Mouse (Mus musculus): ENCODE measurements around the gene Zfp804b.
"Not testable (repeated sequence)": the region's sequence is repeated elsewhere in the genome, so short reads cannot be mapped to it uniquely, and the experiment has no call there.

Gene Zfp804b

DNA sequence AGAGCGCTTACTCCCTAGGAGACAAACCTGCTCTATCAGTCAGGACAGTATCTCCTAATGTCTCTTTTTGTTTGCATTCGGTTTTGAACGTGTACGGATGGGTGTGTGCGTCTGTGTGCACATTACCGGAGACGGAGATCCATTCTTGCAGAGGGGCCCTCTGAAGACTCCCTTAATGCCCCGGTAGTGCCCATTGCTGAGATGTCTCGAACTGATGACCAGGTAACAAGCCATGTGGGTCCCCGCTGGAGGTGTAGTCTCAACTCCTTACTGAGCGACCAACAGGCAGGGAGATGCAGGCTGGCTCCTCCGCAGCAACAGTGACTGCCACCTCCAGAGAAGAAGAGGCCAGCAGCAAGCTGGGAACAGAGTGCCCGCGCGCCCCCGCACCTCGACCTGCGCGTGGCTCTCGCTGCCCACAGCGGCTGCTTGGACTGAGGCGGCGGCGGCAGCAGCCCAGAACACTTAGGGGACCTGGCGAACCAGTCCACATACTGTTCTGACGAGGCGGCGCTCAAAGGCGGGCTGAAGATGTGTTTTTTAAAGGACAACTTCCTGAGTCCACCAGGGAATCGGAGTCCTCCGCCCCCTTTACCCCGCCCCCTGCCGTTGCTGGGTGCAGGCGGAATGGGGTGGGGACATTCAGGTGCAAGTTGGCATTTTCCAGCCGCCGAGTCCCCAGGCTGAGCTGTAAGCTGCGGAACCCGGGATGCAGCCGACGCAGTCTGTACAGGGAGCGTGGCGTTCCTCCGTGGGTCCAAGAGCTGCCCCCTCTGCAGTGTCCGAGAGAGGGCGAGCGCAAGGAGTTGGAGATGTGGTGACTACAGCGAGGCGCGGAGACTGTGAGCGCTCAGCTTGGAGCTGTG is at the start of gene Zfp804b:
TSS of gene Zfp804b (minus strand) at position 612 of the 866 bp plus-strand sequence.
- DNase-seq (ENCODE audit: low spot score): no peak

DNA sequence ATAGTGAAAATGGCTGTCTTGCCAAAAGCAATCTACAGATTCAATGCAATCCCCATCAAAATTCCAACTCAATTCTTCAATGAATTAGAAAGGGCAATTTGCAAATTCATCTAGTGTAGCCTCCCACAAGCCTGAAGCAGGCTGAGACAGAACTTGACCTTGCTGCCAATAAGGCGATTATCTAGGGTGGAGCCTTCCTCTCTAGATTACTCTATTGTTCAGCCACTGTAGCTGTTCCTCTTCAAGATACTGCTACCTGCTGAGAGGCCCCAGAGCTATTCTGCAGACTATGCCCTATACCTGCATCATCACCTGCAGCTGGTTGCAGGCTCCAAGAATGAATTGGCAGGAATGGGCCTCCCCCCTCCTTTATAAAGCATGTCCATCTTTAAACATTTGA is 20.1 kb upstream of the Zfp804b start:
- not testable (repeated sequence) for DNase-seq (ENCODE audit: low spot score)

DNA sequence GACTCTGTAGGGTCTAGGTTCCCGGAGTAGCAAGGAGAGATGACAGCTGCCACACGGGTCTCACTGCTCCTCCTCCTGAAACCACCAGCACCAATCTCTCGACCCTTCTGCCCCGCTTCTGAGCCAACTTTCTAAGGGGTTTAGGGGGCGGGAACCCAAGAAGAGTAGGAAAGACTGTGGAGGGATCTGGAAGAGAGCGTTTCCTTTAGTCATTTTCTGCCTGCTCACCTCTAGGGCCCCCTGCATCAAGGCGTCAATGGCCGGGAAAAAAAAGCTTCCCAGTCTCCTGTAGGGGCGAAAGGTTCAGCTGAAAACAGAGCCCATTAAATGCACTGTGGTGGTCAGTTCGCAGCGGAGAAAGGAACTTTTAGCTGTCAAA is 444 bp upstream of the Zfp804b start:
- no peak for DNase-seq (ENCODE audit: low spot score)

DNA sequence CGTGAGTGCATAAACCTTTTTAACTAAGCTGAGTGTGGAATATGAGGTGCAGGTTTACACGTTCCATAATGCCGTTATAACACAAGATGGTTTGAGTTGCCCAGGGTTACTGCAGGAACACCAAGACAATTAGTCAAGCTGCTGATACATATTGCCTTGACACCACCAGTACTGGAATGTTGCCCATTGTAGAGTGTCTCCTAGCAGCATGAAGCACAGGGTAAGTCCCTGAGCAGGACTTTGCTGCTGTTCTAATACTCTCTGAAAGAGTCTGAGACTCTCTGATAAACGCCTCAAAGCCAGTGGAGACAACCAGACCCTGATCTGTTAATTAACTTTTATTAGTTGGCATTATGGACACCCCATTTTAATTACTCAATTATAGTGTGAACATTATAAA is 19.0 kb downstream of the Zfp804b start:
- no peak for DNase-seq (ENCODE audit: low spot score)

DNA sequence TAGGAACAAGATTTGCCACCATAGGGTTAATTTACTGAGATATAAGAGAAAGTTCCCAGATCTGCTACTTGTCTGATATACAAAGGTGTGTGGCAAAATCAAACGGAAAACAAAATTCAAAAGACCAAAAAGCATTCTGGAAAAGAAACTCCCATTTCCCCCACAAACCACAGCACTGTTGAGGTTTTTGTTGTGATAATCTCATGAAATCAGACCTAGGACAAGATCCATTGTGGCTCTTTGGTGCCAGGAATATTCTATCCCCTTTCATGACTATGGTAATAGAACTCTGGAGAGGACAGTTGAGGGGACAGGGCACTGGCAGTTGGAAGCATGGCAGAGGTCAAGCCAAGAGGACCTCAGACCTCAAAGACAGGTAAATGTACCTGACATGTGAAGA is 40.7 kb downstream of the Zfp804b start, which contains the start of gene Tex47:
TSS of gene Tex47 (plus strand) at position 301 of the 400 bp plus-strand sequence.
- DNase-seq (ENCODE audit: low spot score): no peak

DNA sequence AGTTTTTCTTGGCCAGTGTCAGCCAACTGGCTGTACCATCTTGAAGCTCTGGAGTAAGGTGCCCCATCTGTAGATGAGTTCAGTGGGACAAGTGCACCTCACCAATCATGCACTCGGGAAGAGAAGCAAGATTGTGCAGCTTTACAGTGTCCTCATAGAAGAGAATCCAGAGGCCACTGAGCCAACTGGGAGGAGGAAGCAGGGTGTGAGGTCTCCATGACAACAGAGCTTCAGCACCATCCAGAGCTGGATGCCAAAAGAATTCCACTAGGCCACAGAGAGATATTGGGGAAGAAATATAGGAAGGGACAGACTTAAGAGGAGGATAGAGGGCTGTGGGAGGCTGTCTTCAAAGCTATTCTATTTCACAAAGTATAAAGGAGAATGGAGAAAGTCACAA is 41.6 kb downstream of the Zfp804b start:
- DNase-seq (ENCODE audit: low spot score): no peak

DNA sequence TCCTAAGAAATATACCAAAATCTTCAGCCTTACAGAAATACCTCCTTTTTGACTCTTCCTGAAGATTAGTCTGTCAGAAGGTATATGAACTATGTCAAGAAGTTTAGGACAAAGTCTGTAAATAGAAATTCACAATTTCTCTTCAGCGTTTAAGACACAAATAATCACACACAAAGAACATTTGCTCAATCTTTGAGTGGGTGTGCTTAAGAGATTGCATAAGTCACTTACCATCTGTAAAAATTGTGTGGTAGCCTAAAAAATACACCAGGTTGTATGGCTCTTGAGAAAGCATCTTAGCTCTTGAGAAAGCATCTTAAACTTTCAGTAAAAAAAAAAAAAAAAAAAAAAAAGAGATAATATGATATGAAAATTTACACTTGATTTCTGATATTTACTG is 60.2 kb downstream of the Zfp804b start:
- no peak for DNase-seq (ENCODE audit: low spot score)

DNA sequence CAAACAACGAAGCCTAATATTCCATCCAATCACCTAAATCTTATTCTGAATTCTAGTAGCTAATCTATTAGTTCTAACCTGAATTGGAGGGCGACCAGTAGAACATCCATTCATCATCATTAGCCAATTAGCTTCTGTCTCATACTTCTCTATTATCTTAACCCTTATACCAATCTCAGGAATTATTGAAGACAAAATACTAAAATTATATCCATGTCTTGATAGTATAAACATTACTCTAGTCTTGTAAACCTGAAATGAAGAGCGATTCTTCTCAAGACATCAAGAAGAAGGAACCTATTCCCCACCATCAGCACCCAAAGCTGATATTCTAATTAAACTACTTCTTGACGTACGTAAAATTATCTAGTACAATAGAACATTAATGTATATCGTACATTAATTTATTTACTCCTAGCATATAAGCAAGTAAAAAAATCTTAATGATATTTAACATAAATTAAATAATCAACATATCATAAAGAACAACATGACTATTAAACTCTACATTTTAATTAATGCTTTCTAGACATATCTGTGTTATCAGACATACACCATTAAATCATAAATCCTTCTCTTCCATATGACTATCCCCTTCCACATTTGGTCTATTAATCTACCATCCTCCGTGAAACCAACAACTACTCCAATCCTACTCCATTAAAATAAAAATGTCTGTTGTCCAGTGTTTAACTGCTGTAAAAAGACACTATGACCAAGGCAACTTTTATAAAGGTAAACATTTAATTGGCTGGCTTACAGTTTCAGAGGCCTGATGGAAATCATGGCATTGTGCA is 67.7 kb downstream of the Zfp804b start:
- DNase-seq (ENCODE audit: low spot score): no peak

DNA sequence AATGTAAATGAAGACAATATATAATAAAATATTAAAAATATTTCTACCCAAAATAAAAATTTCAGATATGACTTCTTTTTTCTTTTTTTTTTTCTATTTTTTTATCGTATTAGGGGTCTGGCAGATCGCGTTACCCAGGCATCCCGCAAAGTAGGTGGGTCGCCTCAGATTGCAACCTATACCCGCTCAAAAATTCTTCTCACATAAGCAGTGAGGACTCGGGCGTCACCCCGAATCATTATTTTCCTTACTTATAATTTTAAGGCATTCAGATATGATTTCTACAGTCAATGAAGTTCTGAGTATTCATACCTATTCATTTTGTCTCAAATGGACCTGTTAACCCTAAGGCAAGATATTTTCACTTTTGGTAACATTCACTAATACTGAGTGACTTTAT is 167.0 kb downstream of the Zfp804b start:
- no peak for DNase-seq (ENCODE audit: low spot score)

DNA sequence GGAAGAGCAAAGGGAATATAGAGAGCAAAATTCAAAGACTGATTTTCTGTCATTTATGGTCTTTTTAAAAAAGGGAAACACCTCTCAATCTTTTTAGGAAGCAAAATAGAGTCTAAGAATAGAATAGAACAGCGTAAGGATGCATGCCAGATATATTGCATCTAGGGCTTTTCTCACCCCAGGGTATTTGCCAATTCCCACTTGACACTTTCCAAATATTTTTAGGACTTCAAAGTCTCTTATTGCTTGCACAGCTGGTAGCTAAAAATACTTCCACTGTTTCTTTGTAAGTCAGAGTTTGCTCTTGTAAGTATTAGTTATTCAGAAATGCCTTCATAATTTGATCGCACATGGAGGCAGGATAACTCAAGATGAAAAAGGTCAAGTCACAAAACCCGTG is 204.9 kb downstream of the Zfp804b start:
- no peak for DNase-seq (ENCODE audit: low spot score)

DNA sequence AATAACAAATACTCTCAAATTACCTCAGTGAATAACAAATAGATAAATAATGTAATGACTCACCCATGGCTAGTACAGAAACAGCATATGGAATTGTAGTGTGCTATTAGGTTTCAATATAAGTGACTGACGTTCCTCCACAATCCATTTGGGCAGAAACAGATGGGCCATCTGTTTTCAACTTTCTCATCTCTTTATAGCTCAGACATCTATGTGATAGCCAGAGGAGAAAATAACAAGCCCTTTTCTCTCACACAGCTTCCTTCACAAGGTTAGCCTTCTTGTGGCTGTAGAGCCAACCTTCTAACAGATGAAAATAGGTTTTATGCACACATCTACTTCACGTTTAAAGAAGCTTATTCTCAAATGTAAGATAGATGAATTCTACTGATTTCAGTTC is 242.2 kb downstream of the Zfp804b start:
- no peak for DNase-seq (ENCODE audit: low spot score)

DNA sequence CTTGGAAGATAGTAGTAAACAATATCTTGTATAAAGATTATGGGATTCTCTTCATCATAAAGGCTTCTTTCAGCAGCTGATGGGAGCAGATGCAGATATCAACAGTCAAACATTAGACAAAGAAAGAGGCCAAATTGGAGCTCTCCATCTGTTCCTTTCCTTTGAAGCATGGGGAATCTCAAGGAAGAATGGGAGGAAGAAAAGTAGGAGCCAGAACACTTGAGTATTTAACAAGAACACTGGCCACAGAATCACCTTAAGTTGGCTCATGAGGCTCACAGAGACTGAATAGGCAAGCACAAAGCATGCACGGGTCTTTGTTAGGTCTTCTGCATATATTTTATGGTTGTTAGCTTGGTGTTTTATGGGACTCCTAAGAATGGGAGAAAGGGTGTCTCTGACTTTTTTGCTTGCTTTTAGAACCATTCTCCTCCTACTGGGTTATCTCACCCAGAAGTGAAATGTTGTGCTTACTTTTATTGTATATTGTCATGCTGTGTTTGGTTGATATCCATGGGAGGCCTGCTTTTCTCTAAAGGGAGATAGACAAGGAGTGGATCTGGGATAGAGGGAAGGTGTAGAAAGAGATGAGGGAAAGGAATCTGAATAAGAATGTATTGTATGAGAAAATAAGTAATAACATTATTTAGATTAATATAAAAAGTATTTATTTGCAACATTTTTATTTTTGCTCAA is 270.5 kb downstream of the Zfp804b start:
- DNase-seq (ENCODE audit: low spot score): no peak

DNA sequence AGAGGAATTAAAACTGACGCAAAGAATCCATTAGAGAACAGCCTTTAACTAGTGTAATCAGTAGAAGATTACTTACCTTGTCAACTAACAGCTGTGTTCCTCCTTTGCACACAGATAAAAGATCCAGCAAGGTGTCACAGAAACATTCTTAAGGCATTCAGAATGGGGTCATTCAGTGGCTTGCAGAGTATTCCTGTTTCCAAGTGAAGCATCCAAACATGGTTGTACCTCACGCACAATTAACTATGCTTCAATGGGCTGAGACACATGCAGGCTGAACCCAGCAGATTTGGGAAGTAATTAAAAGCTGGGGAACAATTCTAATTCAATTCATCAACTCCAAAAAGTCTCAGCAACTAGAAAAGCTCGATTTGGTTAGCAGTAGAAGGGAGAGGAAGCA is 337.1 kb downstream of the Zfp804b start:
- DNase-seq (ENCODE audit: low spot score): no peak

DNA sequence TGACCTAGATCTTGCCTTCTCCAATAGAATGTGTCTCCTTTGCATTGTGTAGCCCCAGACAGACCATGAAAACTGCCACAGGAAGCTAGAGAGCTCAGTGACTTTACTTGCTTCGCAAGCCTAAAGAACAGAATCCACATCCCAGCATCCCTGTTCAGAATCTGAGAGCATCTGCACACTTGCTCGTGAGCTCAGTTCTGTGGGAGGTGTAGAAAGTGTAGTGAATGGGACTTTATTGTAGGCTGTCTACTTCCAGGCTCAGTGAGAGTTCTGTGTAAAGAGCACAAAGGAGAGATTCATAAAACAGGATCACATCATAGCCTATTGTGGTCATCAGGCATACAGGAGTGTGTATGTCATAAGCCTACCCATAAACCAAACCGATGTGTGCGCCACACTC is 360.6 kb downstream of the Zfp804b start:
- no peak for DNase-seq (ENCODE audit: low spot score)

DNA sequence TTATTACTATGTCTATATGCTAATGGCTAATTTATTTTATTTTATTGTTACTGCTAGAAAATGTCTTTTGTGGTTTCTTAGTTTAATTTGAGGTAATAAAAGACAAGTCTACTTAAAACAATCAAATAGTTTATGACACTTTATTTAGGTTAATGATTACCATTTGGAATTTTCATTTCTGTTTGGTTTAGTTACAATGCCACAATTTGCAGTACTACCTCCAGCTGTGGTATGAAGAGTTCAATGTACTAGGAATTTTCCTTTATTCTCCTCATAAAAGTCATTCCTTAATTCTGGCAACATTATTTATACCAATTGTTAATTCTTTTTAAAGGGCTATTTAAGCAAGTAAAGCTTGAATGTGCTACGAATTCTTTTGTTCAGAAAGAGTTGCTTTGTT is 409.7 kb downstream of the Zfp804b start:
- DNase-seq (ENCODE audit: low spot score): no peak

DNA sequence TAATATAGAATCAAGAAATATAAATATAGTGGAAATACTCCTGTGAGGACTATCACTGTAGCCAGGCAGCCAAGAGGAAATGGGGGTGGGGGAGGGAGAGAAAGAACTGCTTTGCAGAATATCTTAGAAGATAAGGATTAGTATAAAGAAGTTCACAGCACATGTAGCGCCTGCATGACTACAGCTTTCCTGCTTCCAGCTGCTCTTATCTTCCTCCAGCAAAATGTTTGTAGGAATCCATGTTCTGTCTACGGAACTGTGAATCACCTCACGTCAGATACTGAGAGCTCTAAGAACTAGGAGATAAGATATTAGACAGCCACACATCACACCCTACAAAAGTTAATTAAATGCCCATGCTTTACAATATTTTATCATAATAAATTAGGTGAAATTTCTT is 433.3 kb downstream of the Zfp804b start:
- no peak for DNase-seq (ENCODE audit: low spot score)

DNA sequence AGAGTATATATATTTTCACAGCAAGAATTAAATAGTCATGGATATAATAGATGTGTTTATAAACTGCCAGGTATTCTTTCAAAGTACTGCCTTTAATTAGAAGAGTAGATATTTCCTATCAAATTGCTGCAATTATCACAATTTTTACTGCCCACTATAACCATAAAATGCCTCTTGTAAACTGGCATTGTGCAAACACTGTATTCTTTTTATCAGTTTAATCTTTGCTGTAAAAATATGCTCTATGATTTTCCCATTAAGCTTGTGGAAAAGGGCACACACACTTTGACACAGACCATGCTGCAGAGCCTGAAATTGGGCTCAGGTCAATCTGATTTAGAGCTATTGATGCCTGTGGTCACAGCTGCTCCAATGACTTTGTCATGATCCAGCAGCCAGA is 463.2 kb downstream of the Zfp804b start:
- no peak for DNase-seq (ENCODE audit: low spot score)

DNA sequence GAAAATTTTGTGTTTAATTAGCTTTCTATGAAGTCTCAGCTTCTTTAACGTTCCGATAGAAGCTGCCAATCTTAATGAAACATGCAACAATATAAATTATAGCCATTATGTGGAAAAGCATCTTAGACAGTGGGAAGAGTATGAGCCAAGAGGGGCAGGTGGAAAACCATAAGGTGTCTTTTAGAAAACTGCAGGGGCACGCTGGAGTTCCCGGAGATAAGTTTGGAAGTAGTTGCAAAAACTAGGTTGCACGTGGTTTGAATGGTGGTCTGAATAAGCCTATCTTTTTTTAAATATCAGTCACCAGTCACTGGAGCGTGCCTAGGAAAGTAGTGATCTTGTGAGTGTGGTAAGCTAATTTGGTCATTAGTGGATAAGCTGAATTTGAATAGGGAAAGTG is 473.0 kb downstream of the Zfp804b start:
- no peak for DNase-seq (ENCODE audit: low spot score)

DNA sequence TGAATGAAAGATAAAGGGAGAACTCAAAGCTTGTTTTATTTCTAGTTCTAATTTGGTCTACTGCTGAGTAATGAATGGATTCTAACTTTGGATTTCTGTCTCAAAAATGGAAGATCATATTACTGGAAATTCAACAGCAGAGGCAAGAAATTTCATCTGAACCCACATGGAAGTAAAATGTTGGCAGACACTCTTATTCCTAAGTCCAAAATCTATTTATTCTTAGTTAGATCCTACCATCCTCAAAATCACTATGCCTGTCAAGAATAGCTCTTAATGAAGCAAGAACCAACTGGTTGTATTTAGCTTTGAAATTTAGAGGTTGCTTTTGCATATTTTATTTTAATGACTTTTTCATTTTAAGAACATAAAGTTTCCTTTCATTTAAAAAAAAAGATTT is 473.6 kb downstream of the Zfp804b start:
- DNase-seq (ENCODE audit: low spot score): no peak

DNA sequence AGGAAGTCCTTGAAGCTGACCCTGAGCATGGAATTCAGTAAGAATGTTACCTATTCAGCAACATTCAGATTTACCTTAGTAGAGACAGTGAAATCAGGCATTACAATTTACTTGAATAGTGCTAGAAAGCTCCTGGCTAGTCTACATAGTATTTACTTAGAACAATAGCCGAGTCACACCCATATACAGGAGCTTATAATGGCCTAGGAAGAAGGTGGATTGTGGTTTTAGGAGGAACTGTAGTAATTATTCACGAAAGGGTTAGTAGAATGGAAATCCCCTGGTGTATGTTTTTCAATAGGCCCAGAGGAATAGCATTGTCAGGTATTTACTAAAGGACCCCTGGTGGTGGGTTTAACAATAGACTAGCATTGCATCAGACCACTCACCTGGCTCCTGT is 549.2 kb downstream of the Zfp804b start:
- no peak for DNase-seq (ENCODE audit: low spot score)

DNA sequence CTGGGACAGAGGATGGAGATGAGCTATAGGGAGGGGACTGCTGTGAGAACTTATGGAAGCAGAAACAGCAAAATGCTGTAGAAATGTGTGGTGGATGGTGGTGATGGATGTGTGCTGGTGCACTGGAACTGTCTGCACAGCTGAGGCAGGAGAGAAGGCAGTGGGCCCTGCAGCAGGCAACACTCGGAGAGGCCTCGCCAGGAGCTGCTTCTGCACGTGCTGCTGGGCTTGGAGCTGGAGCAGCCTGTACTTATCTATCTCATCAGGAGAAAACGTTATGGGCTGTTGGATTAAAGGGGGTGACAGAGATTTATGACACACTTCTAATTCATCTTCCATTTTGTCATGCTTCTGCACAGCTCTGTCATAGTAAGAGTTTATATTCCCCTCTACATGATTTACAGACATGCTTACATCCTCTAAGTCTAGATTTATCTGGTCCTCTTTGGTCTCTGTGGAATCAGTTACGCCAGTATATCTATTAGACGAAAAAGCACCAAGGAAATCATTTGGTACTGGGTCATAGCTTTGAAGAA is 575.1 kb downstream of the Zfp804b start:
- no peak for DNase-seq (ENCODE audit: low spot score)
